Mouse (Mus musculus): ENCODE measurements around the gene Syt1.

The Syt1 gene

GRCm38 (mm10) chr10:108532283-108532682 lies 478.5 kb downstream of the Syt1 start:
- in situ Hi-C loops (cut with MboI; ENCODE audit: low sequenced_read_pairs): no loop called here

GRCm38 (mm10) chr10:108531641-108532040 lies 479.1 kb downstream of the Syt1 start:
- in situ Hi-C loops (cut with MboI; ENCODE audit: low sequenced_read_pairs): no loop called here

- in situ Hi-C loops (cut with MboI; ENCODE audit: low sequenced_read_pairs): no loop called here
Measured at GRCm38 (mm10) chr10:108531111-108531510, 479.7 kb downstream of the Syt1 start.

- in situ Hi-C loops (cut with MboI; ENCODE audit: low sequenced_read_pairs): no loop called here
Measured at GRCm38 (mm10) chr10:108528338-108528737, 482.4 kb downstream of the Syt1 start.

GRCm38 (mm10) chr10:108525506-108525905 lies 485.3 kb downstream of the Syt1 start:
- in situ Hi-C loops (cut with MboI; ENCODE audit: low sequenced_read_pairs): no loop called here

- in situ Hi-C loops (cut with MboI; ENCODE audit: low sequenced_read_pairs): no loop called here
Measured at GRCm38 (mm10) chr10:108524306-108525029, 486.3 kb downstream of the Syt1 start.

GRCm38 (mm10) chr10:108519156-108519555 lies 491.6 kb downstream of the Syt1 start:
- in situ Hi-C loops (cut with MboI; ENCODE audit: low sequenced_read_pairs): no loop called here

GRCm38 (mm10) chr10:108517076-108517475 lies 493.7 kb downstream of the Syt1 start:
- in situ Hi-C loops (cut with MboI; ENCODE audit: low sequenced_read_pairs): no loop called here

- in situ Hi-C loops (cut with MboI; ENCODE audit: low sequenced_read_pairs): no loop called here
Measured at GRCm38 (mm10) chr10:108514671-108515070, 496.1 kb downstream of the Syt1 start.

- in situ Hi-C loops (cut with MboI; ENCODE audit: low sequenced_read_pairs): no loop called here
Measured at GRCm38 (mm10) chr10:108509579-108509978, 501.2 kb downstream of the Syt1 start.

GRCm38 (mm10) chr10:108506917-108507316 lies 503.9 kb downstream of the Syt1 start:
- in situ Hi-C loops (cut with MboI; ENCODE audit: low sequenced_read_pairs): no loop called here

GRCm38 (mm10) chr10:108504925-108505324 lies 505.9 kb downstream of the Syt1 start:
- in situ Hi-C loops (cut with MboI; ENCODE audit: low sequenced_read_pairs): no loop called here

GRCm38 (mm10) chr10:108504128-108504870 lies 506.5 kb downstream of the Syt1 start:
- in situ Hi-C loops (cut with MboI; ENCODE audit: low sequenced_read_pairs): no loop called here

- in situ Hi-C loops (cut with MboI; ENCODE audit: low sequenced_read_pairs): no loop called here
Measured at GRCm38 (mm10) chr10:108490231-108490630, 520.6 kb downstream of the Syt1 start.

GRCm38 (mm10) chr10:108483991-108484390 lies 526.8 kb downstream of the Syt1 start:
- in situ Hi-C loops (cut with MboI; ENCODE audit: low sequenced_read_pairs): no loop called here

GRCm38 (mm10) chr10:108480146-108480850 lies 530.5 kb downstream of the Syt1 start:
- in situ Hi-C loops (cut with MboI; ENCODE audit: low sequenced_read_pairs): no loop called here

GRCm38 (mm10) chr10:108470319-108470955 lies 540.3 kb downstream of the Syt1 start:
- in situ Hi-C loops (cut with MboI; ENCODE audit: low sequenced_read_pairs): no loop called here

- in situ Hi-C loops (cut with MboI; ENCODE audit: low sequenced_read_pairs): no loop called here
Measured at GRCm38 (mm10) chr10:108466539-108466938, 544.2 kb downstream of the Syt1 start.

GRCm38 (mm10) chr10:108461862-108462261 lies 548.9 kb downstream of the Syt1 start:
- in situ Hi-C loops (cut with MboI; ENCODE audit: low sequenced_read_pairs): no loop called here

GRCm38 (mm10) chr10:108457054-108457453 lies 553.7 kb downstream of the Syt1 start:
- in situ Hi-C loops (cut with MboI; ENCODE audit: low sequenced_read_pairs): no loop called here

- in situ Hi-C loops (cut with MboI; ENCODE audit: low sequenced_read_pairs): no loop called here
Measured at GRCm38 (mm10) chr10:108455883-108456282, 554.9 kb downstream of the Syt1 start.

Data from CH12F3 (cell line).